Mouse (Mus musculus): ENCODE data around the gene Plscr4.

DNA sequence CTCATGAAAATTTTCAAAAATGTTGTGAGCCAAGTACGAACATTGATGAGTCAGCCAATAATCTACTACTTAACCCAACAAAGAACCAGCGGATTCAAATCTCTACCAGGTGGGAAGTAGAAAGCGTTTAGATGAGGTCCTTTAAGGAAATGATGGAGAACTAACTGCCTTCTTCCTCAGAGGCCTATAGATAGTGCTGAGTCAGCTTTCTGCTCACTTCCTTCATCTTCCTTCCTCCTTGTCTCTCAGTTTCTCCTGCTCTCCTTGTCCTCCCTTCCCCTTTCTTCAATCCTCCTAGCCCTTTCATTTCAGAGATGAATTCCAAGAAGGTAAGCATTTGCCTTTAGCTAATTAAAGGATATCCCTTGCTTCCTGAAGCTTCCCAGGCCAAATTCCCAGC lies 46.9 kb upstream of the Plscr4 start:
- TF ChIP-seq TAL1 (IDR thresholded peaks at IDR 0.05; ENCODE audit: low read length) (no peak), GATA1 (IDR thresholded peaks at IDR 0.05; ENCODE audit: low read length) (no peak)

All from erythroblast, embryonic 14.5 days (primary cell).